In genomic region chr1:182990092-182990762, GRCm38 (mm10) we compare ENCODE assay signal across 14 mouse cellular contexts. TPM values are rescaled to one million over a fixed set of nuclear protein-coding genes. Genes with fewer than 3 reads are reported as not detected.
DNase-seq lines count a peak whose midpoint lies in the region; ATAC-seq and TF ChIP-seq lines count a peak whose summit lies in the region.
"Had no signal": no experiment of that assay in that cellular context is flagged by ENCODE, and none has a peak within 500 bp of the region (broad histone marks: within the 10 kb centered on the region; RNA-seq: fewer than 3 reads in every experiment).

No protein-coding gene starts in this region.

- 82% methylated on average over 14 of the region's 14 CpGs for WGBS in hindbrain, embryonic 12.5 days
- 77% methylated on average over 14 of the region's 14 CpGs for WGBS in hindbrain, embryonic 14.5 days
- WGBS in midbrain, embryonic 15.5 days, result 78% methylated on average over 14 of the region's 14 CpGs
- WGBS in midbrain, embryonic 11.5 days, result 73% methylated on average over 14 of the region's 14 CpGs
- 79% methylated on average over 14 of the region's 14 CpGs for WGBS in hindbrain, postnatal 0 days

- no peaks in the 10 kb centered on the region for H3K9me3 ChIP-seq in hindbrain, embryonic 12.5 days (replicated peaks)
- H3K9me3 ChIP-seq in hindbrain, embryonic 14.5 days (ENCODE audit: control insufficient read depth, low read length), result no peaks in the 10 kb centered on the region
- no peaks in the 10 kb centered on the region for H3K9me3 ChIP-seq in midbrain, embryonic 15.5 days
- no peaks in the 10 kb centered on the region for H3K9me3 ChIP-seq in midbrain, embryonic 11.5 days (ENCODE audit: control insufficient read depth, low read length)
- no peaks in the 10 kb centered on the region for H3K9me3 ChIP-seq in hindbrain, postnatal 0 days (ENCODE audit: low read length)
- H3K9me3 ChIP-seq: embryonic facial prominence, embryonic 15.5 days; hindbrain, embryonic 15.5 days; limb, embryonic 13.5 days; lung, embryonic 15.5 days; neural tube, embryonic 12.5 days had no signal

- DNase-seq in hindbrain, embryonic 14.5 days (ENCODE audit: low spot score), result no peak
- no peak for DNase-seq in midbrain, embryonic 11.5 days (ENCODE audit: low spot score, missing footprints)
- DNase-seq in hindbrain, postnatal 0 days (ENCODE audit: low spot score), result no peak
- no peak for DNase-seq in cerebellum, adult 11 months
- DNase-seq in ovary, postnatal 36 days (ENCODE audit: low spot score), result no peak

- no peak overlapping the region for H3K4me2 ChIP-seq in hindbrain, embryonic 12.5 days (replicated peaks)
- no peak overlapping the region for H3K4me2 ChIP-seq in hindbrain, embryonic 14.5 days (replicated peaks)
- H3K4me2 ChIP-seq in midbrain, embryonic 15.5 days, result no peak overlapping the region
- no peak overlapping the region for H3K4me2 ChIP-seq in midbrain, embryonic 11.5 days
- H3K4me2 ChIP-seq in hindbrain, postnatal 0 days (ENCODE audit: low read depth, low read length), result no peak overlapping the region
- H3K4me2 ChIP-seq: embryonic facial prominence, embryonic 15.5 days; heart, embryonic 11.5 days; hindbrain, embryonic 15.5 days; limb, embryonic 13.5 days; lung, embryonic 15.5 days; neural tube, embryonic 12.5 days had no signal

- H3K4me1 ChIP-seq in hindbrain, embryonic 12.5 days, result no peaks in the 10 kb centered on the region
- no peaks in the 10 kb centered on the region for H3K4me1 ChIP-seq in hindbrain, embryonic 14.5 days (replicated peaks; ENCODE audit: control insufficient read depth, insufficient read depth, low read length)
- H3K4me1 ChIP-seq in midbrain, embryonic 15.5 days, result no peaks in the 10 kb centered on the region
- no peaks in the 10 kb centered on the region for H3K4me1 ChIP-seq in midbrain, embryonic 11.5 days (ENCODE audit: control insufficient read depth, insufficient read depth, low read length)
- no peaks in the 10 kb centered on the region for H3K4me1 ChIP-seq in hindbrain, postnatal 0 days (ENCODE audit: insufficient read depth, low read length)
- H3K4me1 ChIP-seq: hindbrain, embryonic 15.5 days; neural tube, embryonic 12.5 days had no signal

- 0 out of 2 replicates have a peak, but pooled peaks have one; percentile 22 for ATAC-seq in hindbrain, embryonic 12.5 days (ENCODE audit: low FRiP score)
- ATAC-seq in hindbrain, embryonic 14.5 days (ENCODE audit: low FRiP score), result no peak; the same call in 1 of the 2 replicates
- ATAC-seq in midbrain, embryonic 15.5 days (replicated peaks), result peak; percentile 30; the same call in 1 of the 2 replicates
- no peak for ATAC-seq in midbrain, embryonic 11.5 days (ENCODE audit: low FRiP score)
- 0 out of 2 replicates have a peak, but pooled peaks have one; percentile 21 for ATAC-seq in hindbrain, postnatal 0 days
- 0 out of 2 replicates have a peak, but pooled peaks have one; percentile 13 for ATAC-seq in monocyte, adult 5-6 weeks (replicated peaks; ENCODE audit: insufficient number of reproducible peaks, low FRiP score, low TSS enrichment, poor library complexity, severe bottlenecking)

- H3K27ac ChIP-seq in hindbrain, embryonic 12.5 days, result no peak overlapping the region
- H3K27ac ChIP-seq in hindbrain, embryonic 14.5 days, result no peak overlapping the region
- no peak overlapping the region for H3K27ac ChIP-seq in midbrain, embryonic 15.5 days
- no peak overlapping the region for H3K27ac ChIP-seq in midbrain, embryonic 11.5 days (ENCODE audit: low read depth, low read length)
- no peak overlapping the region for H3K27ac ChIP-seq in hindbrain, postnatal 0 days
- H3K27ac ChIP-seq: embryonic facial prominence, embryonic 15.5 days; hindbrain, embryonic 15.5 days; limb, embryonic 13.5 days; lung, embryonic 15.5 days; neural tube, embryonic 12.5 days had no signal

- H3K27me3 ChIP-seq in hindbrain, embryonic 12.5 days, result no peaks in the 10 kb centered on the region
- no peaks in the 10 kb centered on the region for H3K27me3 ChIP-seq in hindbrain, embryonic 14.5 days (ENCODE audit: control insufficient read depth, insufficient read depth, low read length)
- H3K27me3 ChIP-seq in midbrain, embryonic 15.5 days (replicated peaks), result no peaks in the 10 kb centered on the region
- H3K27me3 ChIP-seq in midbrain, embryonic 11.5 days (ENCODE audit: control insufficient read depth, insufficient read depth, low read length), result no peaks in the 10 kb centered on the region
- no peaks in the 10 kb centered on the region for H3K27me3 ChIP-seq in hindbrain, postnatal 0 days (ENCODE audit: insufficient read depth, low read length)
- H3K27me3 ChIP-seq: embryonic facial prominence, embryonic 15.5 days; hindbrain, embryonic 15.5 days; limb, embryonic 13.5 days; neural tube, embryonic 12.5 days had no signal

- TF ChIP-seq CTCF in hindbrain, postnatal 0 days (IDR thresholded peaks at IDR 0.05; ENCODE audit: low read depth), result no peak

- no peak overlapping the region for H3K4me3 ChIP-seq in hindbrain, embryonic 12.5 days
- no peak overlapping the region for H3K4me3 ChIP-seq in hindbrain, embryonic 14.5 days (replicated peaks; ENCODE audit: low read length)
- H3K4me3 ChIP-seq in midbrain, embryonic 15.5 days, result no peak overlapping the region
- no peak overlapping the region for H3K4me3 ChIP-seq in midbrain, embryonic 11.5 days (ENCODE audit: low read depth, low read length)
- no peak overlapping the region for H3K4me3 ChIP-seq in hindbrain, postnatal 0 days (ENCODE audit: low read length)
- H3K4me3 ChIP-seq: embryonic facial prominence, embryonic 15.5 days; hindbrain, embryonic 15.5 days; limb, embryonic 13.5 days; lung, embryonic 15.5 days; neural tube, embryonic 12.5 days had no signal

- H3K36me3 ChIP-seq in hindbrain, embryonic 12.5 days, result no peaks in the 10 kb centered on the region
- no peaks in the 10 kb centered on the region for H3K36me3 ChIP-seq in hindbrain, embryonic 14.5 days (replicated peaks; ENCODE audit: control insufficient read depth, insufficient read depth)
- no peaks in the 10 kb centered on the region for H3K36me3 ChIP-seq in midbrain, embryonic 15.5 days (replicated peaks)
- H3K36me3 ChIP-seq in midbrain, embryonic 11.5 days (ENCODE audit: control insufficient read depth, insufficient read depth, low read length), result no peaks in the 10 kb centered on the region
- no peaks in the 10 kb centered on the region for H3K36me3 ChIP-seq in hindbrain, postnatal 0 days (ENCODE audit: insufficient read depth, low read length)
- H3K36me3 ChIP-seq: embryonic facial prominence, embryonic 15.5 days; hindbrain, embryonic 15.5 days; limb, embryonic 13.5 days; lung, embryonic 15.5 days; neural tube, embryonic 12.5 days had no signal

- no peak overlapping the region for H3K9ac ChIP-seq in hindbrain, embryonic 12.5 days
- no peak overlapping the region for H3K9ac ChIP-seq in hindbrain, embryonic 14.5 days
- no peak overlapping the region for H3K9ac ChIP-seq in midbrain, embryonic 15.5 days
- H3K9ac ChIP-seq in midbrain, embryonic 11.5 days (ENCODE audit: low read length), result no peak overlapping the region
- no peak overlapping the region for H3K9ac ChIP-seq in hindbrain, postnatal 0 days (replicated peaks; ENCODE audit: low read length)
- H3K9ac ChIP-seq: embryonic facial prominence, embryonic 15.5 days; hindbrain, embryonic 15.5 days; limb, embryonic 13.5 days; lung, embryonic 15.5 days; neural tube, embryonic 12.5 days had no signal

RNA-seq across cellular contexts. Expression of gene Tlr5, which starts 35.6 kb away (rescaled TPM):
- 0.23 and 0.56 TPM in 2 replicates for polyA plus RNA-seq in hindbrain, embryonic 12.5 days (2016; fragmentation: Nextera tagmentation; extraction: Ambion mirVana)
- 0.21 and 0.33 TPM in 2 replicates for polyA plus RNA-seq in hindbrain, embryonic 14.5 days (2014; fragmentation: Nextera tagmentation; extraction: Ambion mirVana)
- polyA plus RNA-seq in midbrain, embryonic 15.5 days (2015; fragmentation: Nextera tagmentation; extraction: Ambion mirVana), result 0.17 and 0.45 TPM in 2 replicates
- polyA plus RNA-seq in midbrain, embryonic 11.5 days (2014; fragmentation: Nextera tagmentation; extraction: Ambion mirVana), result 0.57 and 0.79 TPM in 2 replicates
- total RNA-seq in hindbrain, postnatal 0 days (2014; rRNA removed), result 0.47 and 1.4 TPM in 2 replicates
- polyA plus RNA-seq in hindbrain, postnatal 0 days (2015; fragmentation: Nextera tagmentation; extraction: Ambion mirVana), result 0.30 and 0.55 TPM in 2 replicates
- 0.48 to 0.53 TPM in 2 of 3 replicates, not detected in the other for total RNA-seq in monocyte, adult 5-6 weeks (2017)

Comparison
In these comparisons a context has a peak if more than half of its experiments do, and no peak if none do; other contexts are left out.
1. ATAC-seq: peak in hindbrain, embryonic 12.5 days (single experiment), midbrain, embryonic 15.5 days (single experiment), hindbrain, postnatal 0 days (single experiment) and monocyte, adult 5-6 weeks (single experiment); none in hindbrain, embryonic 14.5 days (single experiment) and midbrain, embryonic 11.5 days (single experiment).